Mouse (Mus musculus) E14TG2a.4 (cell line): ENCODE results near the gene Traip.

Experiments
- CTCF ChIP-seq: conservative IDR thresholded peaks from 2 replicates; pipeline ENCODE4 v1.5.1; 2014; ENCODE audit warnings: low read length
- NANOG ChIP-seq: IDR thresholded peaks from 2 replicates; pipeline ENCODE4 v1.6.1; 2014; ENCODE audit warnings: borderline replicate concordance, low read length, mixed read lengths
- POU5F1 ChIP-seq: IDR thresholded peaks from 2 replicates; pipeline ENCODE4 v1.6.1; 2014; ENCODE audit warnings: low read length, borderline replicate concordance

GRCm38 (mm10) chr9:107901627-107901914 is 48.4 kb upstream of the Traip start:
- peak; percentile 21 for TF ChIP-seq CTCF
- TF ChIP-seq NANOG, result no peak
- TF ChIP-seq POU5F1, result no peak
